Mouse (Mus musculus): Measurements from ENCODE around the gene Tpgs1. TPM values are rescaled to one million over a fixed set of nuclear protein-coding genes. Genes with fewer than 3 reads are reported as not detected.

Tpgs1 gene
- total and polyA plus RNA-seq, 3 experiments: 23.5 to 48.0 TPM; not detected in 1

DNA sequence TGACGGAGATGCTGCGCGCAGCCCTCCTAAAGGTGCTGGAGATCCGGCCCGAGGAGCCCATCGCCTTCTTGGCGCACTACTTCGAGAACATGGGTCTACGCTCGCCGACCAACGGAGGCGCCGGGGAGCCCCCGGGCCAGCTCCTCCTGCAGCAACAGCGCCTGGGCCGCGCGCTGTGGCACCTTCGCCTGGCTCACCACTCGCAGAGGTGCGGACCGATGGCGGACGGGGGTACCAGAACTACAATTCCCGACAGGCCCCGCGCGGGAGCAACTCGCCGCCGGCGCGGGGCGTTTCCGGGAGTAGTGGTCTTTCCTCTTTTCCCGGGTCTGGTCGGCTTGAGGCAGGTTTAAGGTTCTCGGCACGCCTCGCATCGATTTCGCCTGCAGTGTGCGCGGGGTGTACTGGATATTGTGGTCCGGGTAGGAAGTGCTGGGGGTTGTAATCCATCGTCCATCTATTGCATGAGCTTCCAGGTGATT is 448 bp downstream of the Tpgs1 start (continued):
- no peak for TF ChIP-seq RAD21 (IDR thresholded peaks at IDR 0.05; ENCODE audit: low read depth, low read length)
- TF ChIP-seq POLR2A (IDR thresholded peaks at IDR 0.05; ENCODE audit: control insufficient read depth in 1 of 2, insufficient read depth in 1 of 2, low read depth in 1 of 2, low read length in 2 of 2, poor library complexity in 1 of 2): 0 out of 4 replicates have a peak, but pooled peaks have one; percentile 1 to 38

DNA sequence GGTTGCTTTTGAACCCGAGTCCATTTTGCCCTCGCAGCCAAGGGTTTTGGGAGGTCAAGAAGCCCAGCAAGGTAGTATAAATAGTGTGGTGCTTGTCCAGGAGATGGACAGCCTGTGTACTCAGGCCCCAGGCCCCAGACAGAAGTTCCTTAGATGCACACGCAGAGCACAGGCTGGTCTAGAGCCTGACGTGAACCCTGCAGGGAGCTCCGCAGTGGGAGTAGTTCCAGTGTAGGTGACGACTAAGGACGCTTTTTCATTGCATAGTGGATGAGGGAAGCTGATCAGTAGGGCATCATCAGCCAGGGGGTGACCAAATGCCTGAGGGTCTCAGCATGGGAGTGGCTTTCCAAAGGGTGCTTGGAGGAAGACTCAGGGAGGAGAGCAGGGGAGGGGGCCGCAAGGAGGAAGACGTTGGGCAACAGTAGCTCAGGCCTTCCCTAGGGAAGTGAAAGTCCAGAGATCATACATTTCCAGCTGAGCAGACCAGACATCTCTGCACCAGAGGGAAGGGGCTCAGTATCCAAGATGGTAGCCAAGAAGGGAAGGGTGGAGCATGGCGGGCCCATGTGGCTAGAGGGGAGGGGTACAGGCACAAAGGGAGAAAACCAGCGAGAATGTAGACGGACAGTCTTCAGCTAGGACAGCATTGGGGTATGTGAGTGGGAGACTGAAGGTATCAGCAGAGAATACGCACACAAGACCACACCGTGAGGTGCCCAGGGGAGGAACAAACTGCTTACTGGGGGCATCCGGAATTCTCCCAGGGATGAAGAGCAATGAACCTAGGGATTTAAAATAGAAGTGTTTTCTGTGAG is 1.1 kb downstream of the Tpgs1 start:
- DNase-seq (ENCODE audit: low read depth, low spot score): no peak
- Histone ChIP-seq H3K27ac (ENCODE audit: control insufficient read depth, low read depth, low read length) (no peak overlapping the region), H3K4me3 (ENCODE audit: control insufficient read depth in 1 of 2, insufficient read depth in 1 of 2, low read depth in 2 of 2, low read length in 2 of 2) (peak overlapping the region; percentile 60 to 88), H3K9ac (ENCODE audit: control insufficient read depth, low read depth, low read length, poor library complexity, severe bottlenecking) (peak overlapping the region; percentile 85), H3K4me1 (ENCODE audit: control insufficient read depth in 1 of 2, insufficient read depth in 2 of 2, low read length in 2 of 2) (peaks cover 0 to 9% of the 10 kb centered on the region in 2 experiments; a peak in 3 of 4 replicates), H3K36me3 (ENCODE audit: control insufficient read depth in 1 of 2, insufficient read depth in 2 of 2, low read length in 2 of 2) (peaks cover 0 to 4% of the 10 kb centered on the region in 2 experiments; a peak in 1 of 4 replicates), H3K79me2 (ENCODE audit: control insufficient read depth, insufficient read depth, low read length, poor library complexity) (peaks cover 11% of the 10 kb centered on the region), H3K9me3 (replicated peaks; ENCODE audit: insufficient read depth, low read length) (no peaks in the 10 kb centered on the region), H3K27me3 (ENCODE audit: control insufficient read depth in 1 of 2, insufficient read depth in 2 of 2, low read length in 2 of 2) (no peaks in the 10 kb centered on the region)
- TF ChIP-seq MYC (IDR thresholded peaks at IDR 0.05; ENCODE audit: low read depth, low read length): no peak
- no peak for TF ChIP-seq USF1 (IDR thresholded peaks at IDR 0.05; ENCODE audit: low read depth, low read length)
- no peak for TF ChIP-seq BHLHE40 (IDR thresholded peaks at IDR 0.05; ENCODE audit: borderline replicate concordance, low read depth, low read length)
- no peak for TF ChIP-seq MEF2A (IDR thresholded peaks at IDR 0.05; ENCODE audit: extremely low read depth, insufficient replicate concordance, low read depth, low read length, poor library complexity, severe bottlenecking)
- no peak for TF ChIP-seq GATA1 (IDR thresholded peaks at IDR 0.05; ENCODE audit: low read depth, low read length)
- no peak for TF ChIP-seq NELFE (IDR thresholded peaks at IDR 0.05; ENCODE audit: low read depth, low read length)
- no peak for TF ChIP-seq TCF12 (IDR thresholded peaks at IDR 0.05; ENCODE audit: low read depth, low read length)
- no peak for TF ChIP-seq ZNF384 (IDR thresholded peaks at IDR 0.05; ENCODE audit: low read depth, low read length)
- no peak for TF ChIP-seq ELF1 (IDR thresholded peaks at IDR 0.05; ENCODE audit: low read depth, low read length)
- TF ChIP-seq E2F4 (IDR thresholded peaks at IDR 0.05; ENCODE audit: borderline replicate concordance, low read depth, low read length): no peak
- no peak for TF ChIP-seq MAZ (IDR thresholded peaks at IDR 0.05; ENCODE audit: low read depth, low read length)
- no peak for TF ChIP-seq MYB (IDR thresholded peaks at IDR 0.05; ENCODE audit: low read depth, low read length)
- no peak for TF ChIP-seq RAD21 (IDR thresholded peaks at IDR 0.05; ENCODE audit: low read depth, low read length)
- no peak; the same call in 1 of the 2 replicates for TF ChIP-seq MXI1 (IDR thresholded peaks at IDR 0.05; ENCODE audit: low read depth, low read length)
- no peak for TF ChIP-seq SMC3 (IDR thresholded peaks at IDR 0.05; ENCODE audit: low read depth, low read length)
